Mouse (Mus musculus) WW6 (cell line): Measurements from ENCODE around the gene Vmn1r214.

Experiments
- DNase-seq: peaks from one replicate; pipeline ENCODE4 v3.0.0-alpha.2; 2013; ENCODE audit warnings: low read depth, low spot score

Gene Vmn1r214

GRCm38 (mm10) chr13:23030118-23030517, at the start of gene Vmn1r214:
TSS of gene Vmn1r214 (plus strand) at chr13:23030418.
- DNase-seq = no peak

GRCm38 (mm10) chr13:22990214-22990891, 39.9 kb upstream of the Vmn1r214 start:
- no peak for DNase-seq

GRCm38 (mm10) chr13:22992178-22992700, 38.0 kb upstream of the Vmn1r214 start:
- no peak for DNase-seq

- DNase-seq = no peak
Measured at GRCm38 (mm10) chr13:22992721-22993120, 37.5 kb upstream of the Vmn1r214 start.

- DNase-seq = no peak
Measured at GRCm38 (mm10) chr13:23007356-23007755, 22.9 kb upstream of the Vmn1r214 start, which contains the start of gene Vmn1r213. TSS of gene Vmn1r213 (plus strand) at chr13:23007656.

GRCm38 (mm10) chr13:23018158-23018557, 12.1 kb upstream of the Vmn1r214 start:
- no peak for DNase-seq

GRCm38 (mm10) chr13:23024812-23025211, 5.4 kb upstream of the Vmn1r214 start:
- DNase-seq = no peak

GRCm38 (mm10) chr13:23057778-23058177, 27.6 kb downstream of the Vmn1r214 start:
- DNase-seq = no peak

- DNase-seq = no peak
Measured at GRCm38 (mm10) chr13:23067725-23068124, 37.5 kb downstream of the Vmn1r214 start, which contains the start of gene Vmn1r215. TSS of gene Vmn1r215 (plus strand) at chr13:23068025.

- no peak for DNase-seq
Measured at GRCm38 (mm10) chr13:23069312-23069711, 39.1 kb downstream of the Vmn1r214 start.
